Mouse (Mus musculus) left cerebral cortex, postnatal 4 days (tissue): ENCODE results near the gene Lep. TPM values are rescaled to one million over a fixed set of nuclear protein-coding genes. Genes with fewer than 3 reads are reported as not detected.

Experiments used
- DNase-seq: peaks from one replicate; pipeline ENCODE4 v3.0.0-alpha.2; 2022
- intact Hi-C: fragments of 180-260 bp; cut with DNase I; formaldehyde crosslinking; loops from one replicate; pipeline ENCODE4 v1.15.1; 2025
- total RNA-seq, 2 experiments: library from RNA; stranded (reverse); gene quantifications; 2 replicates each; pipeline ENCODE4 v1.2.3; 2021

The Lep gene
- total RNA-seq, 2 experiments from 2014 or later, result not detected

DNA sequence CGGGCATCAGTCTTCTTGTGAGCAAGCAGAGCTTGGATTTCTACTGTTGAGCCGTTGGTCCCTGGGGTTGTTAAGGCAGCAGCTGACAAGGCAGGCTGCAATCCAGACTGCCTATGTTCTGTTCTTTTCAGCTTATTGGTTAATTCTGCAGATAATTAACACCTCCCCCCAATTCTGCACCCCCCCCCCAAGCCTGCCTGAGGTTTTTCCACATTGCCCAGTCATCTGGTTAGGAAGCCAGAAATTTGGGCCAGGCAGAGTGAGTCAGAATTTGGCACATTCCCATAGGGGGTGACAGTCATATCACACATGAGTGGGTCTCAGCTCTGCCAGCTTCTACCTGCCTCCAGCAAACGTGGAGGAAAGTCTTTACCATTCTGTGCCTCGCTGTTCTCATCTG lies 23.3 kb upstream of the Lep start:
- intact Hi-C loops, result no loop called here
- DNase-seq, result peak; percentile 45

DNA sequence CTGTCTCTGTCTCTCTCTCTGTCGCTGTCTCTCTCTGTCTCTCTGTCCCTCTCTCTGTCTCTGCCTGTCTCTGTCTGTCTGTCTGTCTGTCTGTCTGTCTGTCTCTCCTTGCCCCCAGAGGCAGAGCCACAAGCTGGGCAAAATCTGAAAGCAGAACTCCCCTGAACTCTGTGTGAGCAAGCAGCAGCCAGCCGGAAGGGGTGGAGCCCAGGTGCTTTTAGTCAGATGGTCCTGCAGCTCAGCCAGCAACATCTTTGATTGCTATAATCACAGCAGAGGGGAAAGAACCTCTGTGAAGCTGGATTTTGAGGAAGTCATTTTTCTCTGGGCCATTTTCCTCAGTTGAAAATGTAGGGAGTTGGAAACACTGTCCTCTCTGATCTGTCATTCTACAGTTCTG lies 19.8 kb upstream of the Lep start:
- intact Hi-C loops, result no loop called here
- DNase-seq, result no peak

DNA sequence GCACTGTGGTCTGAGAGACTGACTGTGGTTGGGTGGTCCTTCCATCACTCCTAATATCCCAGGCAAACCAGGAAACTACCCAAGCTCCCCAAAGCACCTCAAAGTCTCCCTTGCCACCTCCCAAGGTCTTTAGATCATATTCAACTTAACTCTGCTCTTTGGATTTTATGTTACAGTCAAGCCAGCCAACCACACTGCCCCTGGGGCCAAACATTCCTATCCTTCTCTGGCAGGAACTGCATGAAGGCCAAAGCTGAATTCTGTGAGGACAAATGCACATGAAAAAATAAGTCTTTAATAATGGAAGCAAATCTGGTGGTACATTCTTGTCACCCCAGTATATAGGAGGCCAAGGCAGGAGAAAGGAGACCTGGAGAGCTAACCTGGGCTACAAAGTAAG lies 16.0 kb upstream of the Lep start:
- intact Hi-C loops, result no loop called here
- DNase-seq, result no peak

DNA sequence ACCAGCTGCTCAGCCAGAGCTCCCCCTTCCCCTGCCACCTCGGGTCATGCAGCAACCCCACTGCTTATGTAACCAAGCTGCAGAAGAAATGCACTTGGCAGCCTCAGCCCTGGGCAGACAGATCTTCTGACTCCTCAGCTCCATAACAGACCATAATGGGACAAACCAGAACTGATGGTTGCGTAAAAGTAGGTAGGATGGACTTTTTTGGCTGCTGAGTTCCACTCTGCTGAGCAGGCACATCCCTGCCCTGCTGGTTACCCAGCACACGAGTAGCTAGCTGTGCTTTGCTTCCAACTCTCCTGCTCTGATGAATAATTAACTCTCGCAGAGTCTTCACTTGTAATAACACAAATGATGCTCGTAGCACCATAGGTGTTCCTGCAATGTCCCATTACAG lies 10.1 kb upstream of the Lep start:
- DNase-seq, result no peak
- intact Hi-C loops, result no loop called here

DNA sequence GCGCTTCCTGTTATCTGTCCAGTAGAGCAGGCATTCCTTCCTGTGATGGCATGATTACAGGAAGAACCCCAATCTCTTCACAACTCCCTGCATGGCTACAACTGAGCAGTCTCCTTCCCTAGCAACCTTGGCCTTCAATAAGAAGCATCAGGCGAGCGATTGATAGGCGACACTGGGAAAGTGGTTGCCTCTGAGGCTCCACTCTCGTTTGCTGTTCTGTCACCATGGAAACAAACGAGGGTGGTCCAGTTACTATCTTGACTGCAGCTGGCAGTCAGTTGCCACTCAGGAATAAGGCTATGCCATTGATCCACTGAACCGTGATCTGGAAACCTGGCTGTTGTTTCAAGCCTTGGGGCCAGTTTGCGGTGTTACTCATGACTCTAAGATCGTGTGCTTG lies 7.8 kb upstream of the Lep start:
- intact Hi-C loops, result no loop called here
- peak; percentile 10 for DNase-seq

DNA sequence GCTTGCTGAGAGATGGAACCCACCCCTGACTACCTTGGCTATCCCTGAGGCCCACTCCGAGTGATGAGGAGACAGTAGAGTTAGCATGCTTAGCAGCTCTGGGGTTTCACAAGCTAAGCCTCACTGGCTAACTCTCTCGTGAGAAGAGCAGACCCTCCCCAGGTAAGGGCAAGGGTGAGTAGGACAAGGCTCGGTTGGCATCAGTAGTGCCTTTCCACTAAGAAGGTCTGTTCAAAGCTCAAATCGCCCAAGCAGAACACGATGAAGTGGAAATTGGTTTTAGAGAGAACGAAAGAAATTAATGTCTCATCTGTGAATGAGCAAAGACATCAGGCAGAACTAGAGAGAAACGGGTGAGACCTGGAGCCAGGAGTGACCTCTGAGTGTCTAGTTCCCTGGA lies 6.8 kb upstream of the Lep start:
- intact Hi-C loops, result no loop called here
- no peak for DNase-seq

DNA sequence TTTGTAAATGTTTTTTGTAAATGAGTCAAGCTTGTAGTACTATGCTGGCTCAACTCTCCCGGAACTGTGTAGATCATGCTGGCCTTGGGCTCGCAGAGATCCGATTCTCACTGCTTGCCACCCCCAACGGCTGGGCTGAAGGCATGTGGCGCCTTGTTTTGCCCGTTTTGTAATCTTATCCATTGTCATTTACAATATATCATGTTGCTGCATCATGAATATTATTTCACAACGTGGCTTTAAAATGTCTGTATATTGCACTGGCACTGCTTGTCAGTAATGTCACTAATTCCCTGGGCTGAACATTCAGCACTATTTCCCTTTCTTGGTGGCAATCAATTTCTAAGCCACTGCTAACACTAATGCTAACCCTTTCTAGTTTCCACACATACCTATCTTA lies 3.6 kb upstream of the Lep start:
- DNase-seq, result no peak
- intact Hi-C loops, result no loop called here

DNA sequence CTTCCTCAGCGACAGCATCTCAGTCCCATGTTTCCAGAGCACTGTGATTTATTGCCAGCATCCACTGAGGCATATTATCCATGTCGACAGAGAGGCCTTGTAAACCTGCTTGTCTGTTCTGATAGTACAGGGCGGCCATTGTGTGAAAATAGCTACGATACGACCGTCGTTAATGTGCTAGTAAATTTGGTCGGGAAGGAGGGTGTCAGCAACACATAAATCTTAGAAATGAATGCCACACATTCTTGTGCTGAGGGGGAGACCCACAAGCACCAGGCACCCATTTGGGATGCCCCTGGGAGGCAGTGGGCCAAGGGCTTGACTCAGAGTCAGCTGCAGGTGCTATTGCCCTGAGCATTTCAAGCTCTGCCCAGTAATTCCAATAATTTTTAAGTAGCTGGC lies 6.4 kb downstream of the Lep start:
- intact Hi-C loops, result no loop called here
- no peak for DNase-seq

DNA sequence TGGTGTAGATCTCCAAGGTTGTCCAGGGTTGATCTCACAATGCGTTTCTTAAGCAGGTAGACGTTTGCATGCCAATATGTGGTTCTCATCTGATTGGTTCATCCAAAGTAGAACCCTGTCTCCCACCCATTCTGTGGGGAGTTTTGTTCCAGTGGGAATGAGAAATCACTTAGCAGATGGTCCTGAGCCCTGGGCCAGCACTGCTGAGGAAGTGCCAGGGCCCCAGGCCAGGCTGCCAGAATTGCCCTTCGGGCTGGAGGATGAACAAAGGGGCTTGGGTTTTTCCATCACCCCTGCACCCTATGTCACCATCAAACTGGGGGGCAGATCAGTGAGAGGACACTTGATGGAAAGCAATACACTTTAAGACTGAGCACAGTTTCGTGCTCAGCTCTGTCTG lies 12.2 kb downstream of the Lep start:
- peak; percentile 73 for DNase-seq
- intact Hi-C loops, result no loop called here

DNA sequence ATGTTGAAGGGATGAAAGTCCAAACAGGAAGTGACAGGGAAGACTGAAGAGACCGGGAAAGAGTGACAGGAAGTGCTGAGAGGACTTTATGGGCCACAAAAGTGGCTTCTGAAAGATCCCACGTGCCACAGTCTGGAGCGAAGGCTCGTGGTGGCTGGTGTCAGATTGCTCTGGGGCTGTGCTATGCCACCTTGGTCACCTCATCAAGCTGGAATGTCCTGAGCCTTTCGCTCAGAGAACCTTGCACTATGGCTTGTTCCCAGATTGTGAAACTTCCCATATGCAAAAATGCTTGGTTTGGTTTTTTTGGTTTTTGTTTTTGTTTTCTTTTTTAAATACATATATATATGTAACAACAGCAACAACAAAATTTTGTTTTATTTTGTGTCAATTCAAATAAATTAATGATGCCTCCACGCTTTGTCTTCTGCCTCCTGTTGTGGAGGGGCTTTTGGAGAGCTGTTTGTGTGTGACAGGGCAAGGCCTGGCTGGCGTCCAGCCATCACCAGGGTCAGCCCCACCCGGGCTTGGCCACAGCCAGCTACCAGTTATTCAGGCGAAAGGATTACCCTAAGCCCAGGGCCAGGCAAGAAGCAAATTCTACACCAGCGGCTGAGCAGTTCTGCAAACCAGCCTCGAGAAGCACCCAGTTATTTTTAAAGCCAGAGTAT lies 13.6 kb downstream of the Lep start:
- intact Hi-C loops, result no loop called here
- DNase-seq, result peak; percentile 82

DNA sequence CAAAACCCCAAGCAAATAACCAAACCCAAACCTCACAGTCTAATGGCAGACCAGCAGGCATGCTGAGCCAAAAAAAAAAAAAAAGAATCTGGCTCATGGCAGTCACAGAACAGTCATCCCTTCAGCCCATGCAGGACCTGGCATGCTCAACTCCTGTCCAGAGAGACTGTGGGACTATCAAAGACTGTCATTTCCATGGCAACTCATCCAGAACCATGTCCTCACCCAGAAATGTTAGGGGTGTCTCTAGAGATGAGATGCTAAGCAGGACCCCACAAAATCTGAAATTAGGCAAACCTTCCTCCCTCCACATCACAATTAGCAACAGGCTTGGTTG lies 14.1 kb downstream of the Lep start:
- DNase-seq, result no peak
- intact Hi-C loops, result no loop called here

DNA sequence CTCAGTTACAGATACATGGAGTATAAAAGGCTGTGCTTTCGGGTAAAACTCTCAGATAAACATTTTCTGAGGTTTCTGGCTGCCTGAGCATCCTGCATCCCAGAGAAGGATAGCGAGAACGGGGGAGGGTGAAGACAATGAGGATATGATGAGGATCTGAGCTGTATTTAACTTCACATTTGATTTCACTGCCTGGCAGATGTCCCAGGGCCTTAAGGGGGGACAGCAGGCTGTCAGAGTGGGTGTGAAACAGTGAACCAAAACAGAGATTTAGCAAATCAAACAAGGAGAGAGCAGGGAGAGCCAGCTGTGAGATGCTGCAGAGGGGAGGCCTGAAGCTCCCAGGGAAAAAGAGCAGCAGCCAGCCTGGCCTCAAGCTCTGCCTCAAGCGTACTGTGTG lies 19.3 kb downstream of the Lep start:
- intact Hi-C loops, result no loop called here
- DNase-seq, result peak; percentile 52

DNA sequence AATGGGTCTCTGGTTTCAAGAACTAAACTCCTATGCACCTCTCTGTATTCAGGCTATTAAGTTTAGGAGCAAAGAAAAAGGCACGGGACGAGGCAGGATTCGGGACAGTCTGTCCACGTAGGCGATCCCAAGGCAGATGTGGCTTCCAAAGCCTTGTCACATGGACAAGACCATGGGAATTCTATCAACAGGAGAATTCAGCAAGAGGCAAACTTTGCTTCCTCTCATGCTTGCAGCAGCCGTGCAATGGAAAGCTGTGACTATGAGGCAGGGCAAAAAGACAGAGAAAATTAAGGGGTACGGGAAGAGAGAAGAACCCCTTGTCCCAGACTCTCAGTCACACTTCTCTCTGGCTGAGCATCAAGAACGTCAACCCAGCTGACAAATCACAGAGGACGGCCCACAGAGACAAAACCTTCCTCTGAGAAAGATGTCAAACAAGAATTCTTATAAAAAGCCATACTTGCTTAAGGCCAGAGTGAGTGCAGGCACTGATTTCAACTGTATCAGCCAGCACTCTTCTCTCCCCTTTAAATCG lies 21.9 kb downstream of the Lep start:
- intact Hi-C loops, result no loop called here
- DNase-seq, result no peak

DNA sequence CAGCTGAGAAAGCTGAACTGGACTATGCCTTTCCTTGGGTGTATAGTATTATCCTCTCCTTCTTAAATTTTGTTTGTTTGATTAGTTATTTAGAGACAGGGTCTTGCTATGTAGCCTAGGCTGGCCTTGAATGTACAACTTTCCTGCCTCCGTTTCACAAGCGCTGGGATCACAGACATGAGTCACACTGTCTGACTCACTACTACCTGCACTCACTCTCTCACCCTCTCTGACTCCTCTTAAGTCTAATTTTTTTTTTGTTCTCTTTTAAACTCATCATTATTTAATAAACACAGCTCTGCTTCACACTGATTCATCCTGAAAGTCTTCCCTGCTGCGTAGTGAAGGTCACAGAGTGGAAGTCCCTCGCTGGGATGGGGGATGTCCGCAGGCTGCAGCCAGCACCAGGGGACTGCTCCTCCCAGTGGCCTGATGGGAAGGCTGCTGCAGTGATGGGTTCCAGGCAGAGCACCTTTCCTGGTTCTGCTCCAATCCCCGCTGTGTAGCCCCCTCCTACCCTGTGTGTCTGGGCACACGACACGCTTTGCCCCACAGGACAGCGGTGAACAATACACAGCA lies 22.8 kb downstream of the Lep start:
- intact Hi-C loops, result no loop called here
- no peak for DNase-seq

DNA sequence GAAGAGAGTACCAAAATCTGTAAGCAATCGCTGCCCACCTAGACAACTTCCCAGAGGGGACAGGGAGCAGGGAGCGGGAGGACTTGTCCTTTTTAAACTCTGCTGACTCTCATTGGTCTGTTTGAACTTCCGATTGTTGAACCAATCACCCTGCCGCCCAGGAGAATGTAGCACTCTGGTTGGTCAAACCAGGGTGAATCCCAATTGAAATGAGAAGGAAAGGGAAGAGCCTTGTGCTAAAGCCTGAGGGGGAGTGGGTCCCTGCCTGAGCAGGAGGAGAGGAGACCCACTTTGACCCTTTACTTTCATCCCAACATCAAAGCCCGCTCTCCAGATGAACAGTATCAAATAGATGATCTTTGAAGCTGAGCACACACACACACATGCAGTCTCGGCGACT lies 24.4 kb downstream of the Lep start:
- no peak for DNase-seq
- intact Hi-C loops, result no loop called here

DNA sequence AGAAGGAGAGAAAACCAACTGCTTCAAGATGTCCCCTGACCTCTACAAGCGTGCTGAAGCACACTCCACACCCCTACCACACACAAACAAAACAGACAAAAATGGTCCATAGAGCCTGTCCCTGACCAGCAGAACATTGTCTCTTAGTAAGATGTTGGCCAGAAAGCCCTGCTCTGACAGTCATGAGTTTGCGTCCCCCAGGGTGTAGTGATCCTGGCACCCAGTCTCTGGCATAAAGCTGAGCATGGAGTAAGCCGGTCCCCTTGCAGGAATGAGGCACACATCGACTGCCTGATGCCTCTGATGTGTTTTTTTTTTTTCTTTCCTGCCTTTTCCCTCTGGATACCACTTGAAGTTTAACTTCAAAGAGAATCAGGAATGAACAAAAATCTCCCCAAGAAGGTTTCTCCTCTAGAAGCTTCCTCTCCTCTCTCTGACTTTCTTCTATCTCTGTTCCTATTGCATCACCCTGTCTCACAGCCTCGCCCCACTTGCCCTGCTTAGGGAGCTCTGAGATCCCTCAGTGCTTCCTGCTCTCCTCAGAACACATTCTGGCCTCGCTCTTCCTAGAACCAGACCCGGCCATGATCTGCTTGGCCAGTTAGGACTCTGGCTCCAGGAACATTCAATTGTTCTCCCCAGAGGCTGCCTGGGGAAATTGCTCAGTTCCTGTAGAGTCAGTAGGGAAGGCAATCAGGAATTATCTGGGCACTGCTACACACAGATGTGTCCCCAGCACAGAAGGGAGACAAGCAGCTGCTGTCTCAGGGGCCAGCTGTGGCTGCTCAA lies 28.1 kb downstream of the Lep start:
- DNase-seq, result no peak
- intact Hi-C loops, result no loop called here

DNA sequence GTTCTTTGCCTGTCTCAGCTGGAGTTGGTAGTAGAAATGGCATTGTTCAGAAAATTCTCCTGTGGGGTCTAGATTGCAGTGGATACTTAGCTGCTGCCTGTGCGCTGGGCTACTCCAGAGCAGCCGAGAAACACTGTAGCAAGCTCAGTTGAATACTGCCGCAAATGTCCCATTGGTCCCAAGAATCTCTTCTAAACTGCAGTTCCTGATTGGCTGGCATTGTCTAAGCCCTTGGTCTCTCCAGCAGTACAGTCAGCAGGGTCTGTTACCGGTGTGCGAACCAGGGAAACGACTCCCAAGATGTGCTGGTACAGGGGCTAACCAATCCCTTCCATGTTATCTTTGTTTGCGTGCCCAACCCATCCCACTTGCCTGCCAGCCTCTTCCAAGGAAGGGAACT lies 32.2 kb downstream of the Lep start:
- intact Hi-C loops, result no loop called here
- no peak for DNase-seq

DNA sequence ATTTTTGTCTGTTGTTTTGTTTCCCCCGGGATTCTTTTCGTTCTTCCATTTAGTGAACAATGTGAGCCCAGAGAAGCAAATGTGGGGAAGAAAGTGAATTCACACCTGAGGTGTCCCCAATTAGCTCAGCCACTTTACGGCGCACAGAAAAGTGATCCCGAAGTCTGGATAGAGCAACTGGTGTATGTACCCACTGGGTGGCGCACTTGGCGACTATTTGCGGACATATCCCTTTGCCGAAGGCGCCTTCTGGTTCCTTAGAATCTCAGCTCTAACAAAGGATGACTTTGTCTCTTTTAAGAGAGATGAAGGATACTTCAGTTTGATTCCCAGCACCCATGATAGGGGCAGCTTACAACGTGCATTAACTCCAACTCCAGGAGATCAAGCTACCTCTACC lies 32.9 kb downstream of the Lep start:
- no peak for DNase-seq
- intact Hi-C loops, result no loop called here

DNA sequence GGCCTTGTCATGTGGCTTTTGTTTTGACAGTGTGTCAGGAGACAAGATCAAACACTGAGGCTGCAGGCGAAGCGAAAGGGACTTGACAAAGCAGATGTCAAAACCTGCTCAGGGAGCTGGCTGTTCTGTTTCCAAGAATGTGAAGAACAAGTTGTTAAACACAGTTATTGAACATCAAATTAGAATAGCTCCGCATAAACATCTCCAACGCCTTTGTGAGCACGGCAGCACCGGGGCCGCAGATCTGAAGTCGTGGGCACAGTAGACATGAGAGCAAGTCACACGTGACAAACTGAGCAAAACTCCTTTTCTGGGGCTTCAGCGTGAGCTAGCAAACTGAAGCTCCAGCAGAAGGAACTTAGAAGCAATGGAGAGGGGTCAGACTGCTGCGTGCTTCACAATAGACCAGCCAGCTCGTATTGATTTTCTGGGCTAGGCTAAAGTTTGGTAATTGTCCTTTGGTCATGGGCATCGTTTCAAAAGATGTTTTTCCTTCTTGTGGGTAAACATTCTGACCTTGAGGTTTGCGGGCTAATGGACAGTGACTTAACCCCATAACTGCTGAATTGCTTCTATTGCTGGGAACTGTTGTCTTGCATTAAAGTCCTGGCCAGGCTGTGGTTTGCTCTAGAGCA lies 39.6 kb downstream of the Lep start:
- no peak for DNase-seq
- intact Hi-C loops, result no loop called here

DNA sequence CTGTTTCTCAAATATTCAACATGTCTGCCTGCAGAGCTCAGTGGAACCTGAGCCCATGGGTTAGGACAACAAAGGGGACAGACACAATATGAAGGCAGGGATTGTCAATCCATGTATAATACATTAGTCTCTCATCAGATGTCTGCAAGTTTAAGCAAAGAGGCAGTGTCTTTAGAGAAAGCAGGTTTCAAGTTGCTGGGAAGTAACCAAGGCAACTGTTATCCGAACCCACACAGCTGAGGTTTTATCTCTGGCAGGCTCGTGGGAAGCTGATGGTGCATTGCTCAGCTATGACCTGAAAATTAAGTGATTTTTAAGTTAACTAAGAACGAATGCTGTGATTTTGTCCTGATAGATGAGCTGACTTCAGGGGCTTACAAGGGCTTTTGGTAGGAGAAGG lies 40.4 kb downstream of the Lep start:
- no peak for DNase-seq
- intact Hi-C loops, result no loop called here

DNA sequence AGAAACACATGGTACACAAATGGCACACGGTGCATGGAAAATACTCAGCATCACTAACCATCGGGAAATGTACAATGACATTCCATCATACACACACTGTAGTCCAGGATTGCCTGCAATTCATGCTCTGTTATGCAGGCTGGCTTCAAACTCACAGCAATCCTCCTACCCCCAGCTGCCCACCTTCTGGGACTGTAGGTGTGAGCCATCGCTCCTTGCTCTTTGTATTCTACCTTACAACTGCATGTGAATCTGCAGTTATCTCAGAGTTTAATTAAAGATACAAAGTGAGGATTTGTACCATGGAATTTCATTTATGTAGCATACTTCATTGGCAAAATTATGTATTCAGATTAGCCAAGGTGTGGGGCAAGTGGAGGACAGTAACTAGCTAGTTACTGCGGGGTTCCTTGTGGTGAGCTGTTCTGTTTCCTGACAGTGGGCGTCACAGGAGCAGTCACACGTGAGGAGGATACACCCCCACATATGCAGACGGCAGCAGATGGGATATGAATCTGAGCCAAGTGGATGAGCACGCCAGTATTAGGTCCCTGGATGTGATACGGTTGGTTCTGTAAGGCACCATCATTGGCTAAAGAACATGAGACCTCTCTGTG lies 41.3 kb downstream of the Lep start:
- intact Hi-C loops, result no loop called here
- peak; percentile 57 for DNase-seq
